Mouse (Mus musculus): ENCODE measurements at regions not wholly inside any gene's neighbourhood (a gene's known extent, or its start where the extent isn't known, plus 50 kb on each side); places are given as distances from the start of the nearest gene placed in this dataset.

DNA sequence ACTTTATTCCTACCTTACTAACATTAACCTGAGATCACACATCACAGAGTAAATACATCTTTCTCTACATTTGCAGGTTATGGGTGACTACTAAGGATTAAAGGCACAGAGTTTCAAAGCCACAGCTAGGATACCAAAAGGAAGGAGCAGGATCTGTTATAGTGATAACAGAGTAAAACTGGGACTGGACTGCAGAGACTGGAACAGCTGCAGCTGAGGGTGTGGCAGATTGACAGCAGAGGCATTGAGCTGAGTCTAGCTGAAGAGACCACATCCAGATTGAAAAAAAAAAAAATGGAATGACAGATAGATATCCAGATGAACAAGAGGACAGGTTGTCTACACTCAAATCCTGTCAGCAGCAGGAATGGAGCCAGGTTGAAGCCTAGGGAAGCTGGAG is 301.1 kb downstream of the Irs2 start:
- no peak for DNase-seq

DNA sequence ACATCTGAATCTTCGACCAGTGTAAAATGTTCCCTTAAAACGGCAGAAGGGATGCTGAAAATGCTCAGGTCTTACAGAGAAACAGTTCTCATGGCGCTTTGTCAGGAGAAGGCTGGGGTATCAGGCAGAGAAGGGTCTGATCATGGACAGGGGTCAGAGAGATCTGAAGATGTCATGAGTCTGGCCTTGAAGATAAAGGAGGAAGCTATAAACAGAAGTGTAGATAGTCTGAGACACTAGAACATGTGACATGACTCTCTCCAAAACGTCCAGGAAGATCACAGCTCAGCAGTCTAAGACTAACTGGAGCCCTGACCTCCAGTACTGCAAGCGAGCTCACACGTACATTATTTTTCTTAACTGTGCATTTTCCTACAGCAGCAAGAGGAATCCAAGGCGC is 302.3 kb downstream of the Irs2 start:
- DNase-seq = no peak

DNA sequence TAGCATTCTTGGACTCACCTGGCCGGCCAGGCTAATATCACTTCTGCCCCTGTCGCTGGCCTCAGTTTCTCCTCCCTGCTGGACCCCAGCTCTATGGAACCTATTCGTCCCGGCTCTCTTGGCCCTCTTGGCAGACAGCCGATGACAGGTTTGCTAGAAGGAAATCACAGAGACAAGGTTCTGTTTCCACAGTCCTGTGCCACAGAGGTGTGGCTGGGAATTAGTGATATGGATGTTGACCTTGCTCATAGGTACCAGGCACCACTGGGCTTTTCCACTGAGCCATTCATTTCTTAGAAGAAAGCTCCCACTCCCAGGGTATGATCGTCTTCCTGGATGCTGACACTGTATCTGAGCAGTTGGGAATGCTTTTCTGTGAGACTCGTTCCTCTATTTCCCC is 305.5 kb downstream of the Irs2 start:
- DNase-seq = no peak

DNA sequence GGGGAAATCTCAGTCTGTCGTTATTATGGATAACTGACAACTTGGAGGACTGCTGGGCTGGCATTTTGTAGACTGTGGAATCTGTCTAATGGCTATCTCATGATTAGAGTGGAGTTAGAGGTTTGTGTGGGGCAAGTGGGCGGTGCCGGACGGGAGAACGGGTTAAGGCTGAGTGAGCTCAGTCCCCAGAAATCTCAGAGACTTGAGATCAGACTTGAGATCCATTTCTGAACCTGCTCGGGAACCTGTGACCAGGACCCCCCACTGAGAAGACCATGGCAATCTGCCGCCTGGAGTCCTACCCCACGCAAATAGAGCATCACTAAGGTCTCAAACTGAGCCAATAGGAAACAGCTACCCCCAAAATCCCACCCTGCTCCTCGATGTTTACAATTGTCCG is 306.0 kb downstream of the Irs2 start:
- DNase-seq = no peak

DNA sequence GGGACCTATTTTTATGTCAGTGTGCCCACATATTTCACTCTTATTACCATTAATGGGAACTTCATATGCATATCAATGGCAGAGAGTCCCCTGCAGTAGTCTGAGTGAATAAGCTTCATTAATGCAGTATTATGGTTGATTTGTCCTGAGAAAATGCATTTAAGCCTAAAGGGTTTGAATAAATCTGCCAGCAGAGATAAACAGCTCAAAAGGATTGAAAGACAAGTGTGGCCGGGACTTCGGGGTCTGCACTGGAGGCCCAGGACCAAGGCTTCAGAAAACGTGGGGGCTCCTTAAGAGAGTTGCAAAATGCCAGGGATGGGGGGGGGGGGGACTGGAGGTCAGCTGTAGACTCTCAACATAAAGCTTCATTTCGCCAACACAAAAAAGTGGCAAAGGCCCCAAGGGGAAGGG is 306.6 kb downstream of the Irs2 start:
- DNase-seq = no peak

DNA sequence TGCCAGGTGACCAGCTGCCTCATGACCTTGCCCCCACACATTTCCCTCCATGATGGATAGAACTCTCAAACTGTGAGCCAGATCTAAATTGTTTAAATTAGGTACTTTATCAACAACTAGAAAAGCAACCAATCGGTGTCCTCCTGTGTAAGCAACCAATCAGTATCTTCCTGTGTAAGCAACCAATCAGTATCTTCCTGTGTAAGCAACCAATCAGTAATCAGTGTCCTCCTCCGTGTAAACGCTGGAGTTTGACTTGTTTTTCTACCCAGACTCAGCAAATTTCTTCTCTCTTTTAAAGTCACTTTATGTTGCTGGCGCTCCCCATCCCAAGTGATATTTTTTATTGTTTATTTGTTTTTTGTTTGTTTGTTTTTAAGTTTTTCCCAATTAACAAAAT is 307.0 kb downstream of the Irs2 start:
- no peak for DNase-seq

DNA sequence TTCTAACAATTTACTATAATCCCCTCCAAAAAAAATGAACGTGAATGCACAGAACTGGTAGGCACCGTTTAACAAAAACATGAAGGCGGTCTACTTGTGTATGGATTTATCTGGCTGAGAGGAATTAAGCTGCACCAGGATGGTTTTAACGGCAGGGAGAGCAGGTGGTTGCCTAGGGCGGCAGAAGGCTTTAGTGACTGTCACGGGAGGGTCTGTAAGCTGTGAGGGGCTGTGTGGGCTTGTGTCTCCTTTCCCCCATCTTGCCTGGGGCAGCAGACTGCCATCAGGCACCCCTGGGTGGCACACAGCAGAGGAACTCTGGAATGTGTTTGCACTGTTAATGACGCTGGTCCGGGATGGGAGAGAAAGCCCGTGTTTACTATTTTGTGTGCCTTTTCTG is 308.6 kb downstream of the Irs2 start:
- no peak for DNase-seq

DNA sequence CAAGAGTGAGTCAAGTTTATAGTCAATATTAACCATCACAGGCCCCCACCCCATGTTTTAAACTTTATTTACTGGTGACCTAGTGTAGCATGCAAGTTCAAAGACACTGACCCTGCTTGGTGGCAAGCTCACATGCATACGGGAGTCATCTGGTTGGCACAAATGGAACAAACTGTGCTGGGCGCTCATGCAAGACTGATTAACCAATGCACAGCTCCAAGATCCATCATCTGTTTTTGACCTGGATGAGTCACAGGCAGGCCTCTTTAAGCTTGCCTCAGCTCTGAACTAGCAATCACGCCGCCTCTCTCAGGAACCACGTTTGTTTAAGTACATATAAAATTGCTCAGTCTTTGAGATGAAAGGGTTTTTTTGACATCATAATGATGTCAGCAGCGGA is 313.1 kb downstream of the Irs2 start:
- DNase-seq = no peak

DNA sequence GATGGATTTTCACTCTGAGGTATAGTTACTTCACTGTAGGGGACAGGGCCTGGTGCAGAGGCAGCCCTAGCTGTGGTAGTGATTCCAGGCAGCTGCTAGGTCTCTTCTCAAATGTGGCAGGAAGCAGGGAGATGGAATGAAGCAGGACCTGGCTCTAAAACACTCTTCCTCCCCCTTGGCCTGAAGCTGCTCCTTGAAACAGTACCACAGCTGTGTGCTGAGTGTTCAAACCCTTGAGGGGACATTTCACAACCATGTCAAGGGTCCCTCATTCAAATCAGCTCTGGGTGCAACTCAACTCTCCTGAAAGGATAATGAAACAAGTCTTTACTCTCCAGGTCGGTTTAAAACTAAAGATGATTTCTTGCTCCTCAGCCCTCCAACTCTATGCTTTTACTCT is 317.6 kb downstream of the Irs2 start:
- no peak for DNase-seq

DNA sequence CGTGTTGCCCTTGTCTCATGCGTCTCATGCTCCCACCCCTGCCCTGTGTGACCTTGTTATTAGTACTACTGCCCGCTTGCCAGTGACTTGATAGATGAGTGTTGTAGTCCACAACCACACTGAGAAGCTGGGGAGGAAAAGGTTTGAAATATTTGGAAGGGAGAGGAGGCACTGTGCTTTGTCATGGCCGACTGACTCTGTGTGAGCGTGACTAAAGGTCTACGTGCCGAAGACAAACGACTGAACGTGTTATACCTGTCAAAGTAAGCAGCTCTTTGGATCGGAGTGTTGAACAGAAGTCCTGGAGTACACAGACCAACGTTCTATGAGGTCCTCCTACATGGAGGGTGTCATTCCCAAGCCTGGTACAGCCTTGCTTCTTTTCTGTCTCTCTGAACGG is 318.4 kb downstream of the Irs2 start:
- no peak for DNase-seq

DNA sequence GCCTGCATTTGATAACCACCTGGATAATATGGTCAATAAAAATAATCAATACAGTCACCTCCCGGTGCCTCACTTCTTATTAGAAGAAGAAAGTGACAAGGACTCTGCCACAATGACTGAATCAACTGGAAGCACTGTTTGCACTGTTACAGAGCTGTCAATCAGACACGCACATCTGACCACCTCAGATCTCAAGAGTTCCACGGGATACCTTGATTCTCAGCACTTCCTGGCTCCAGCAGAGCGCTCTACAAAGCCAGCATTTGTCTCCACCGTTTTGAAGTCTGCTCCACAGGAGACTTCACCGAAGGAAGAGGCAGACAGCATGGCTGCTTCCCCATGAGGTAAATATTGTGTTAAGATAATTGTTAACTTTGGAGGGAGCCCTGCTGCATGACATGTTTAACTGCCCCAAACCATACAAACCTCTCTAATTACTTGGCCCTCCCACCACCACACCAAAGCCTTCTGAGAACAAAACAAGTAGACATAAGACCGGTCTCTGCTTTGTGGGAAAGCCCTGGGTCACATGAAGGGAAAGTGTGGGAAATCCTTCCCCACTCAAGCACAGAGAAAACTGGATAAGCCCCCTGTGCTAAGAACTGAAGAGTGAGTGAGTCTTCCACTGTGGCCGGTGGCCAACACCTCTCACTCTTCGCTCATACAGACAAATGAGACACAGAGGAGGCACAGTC is 320.2 kb downstream of the Irs2 start:
- DNase-seq = no peak

All from layer of hippocampus, adult 9-11 months (tissue).